Mouse (Mus musculus): ENCODE data around the gene Paqr4.

GRCm38 (mm10) chr17:23740598-23741021 is at the start of gene Paqr4:
- TF ChIP-seq EP300 (IDR thresholded peaks at IDR 0.05; ENCODE audit: low read depth) (no peak), CTCF (IDR thresholded peaks at IDR 0.05; ENCODE audit: low read depth) (no peak)

All from heart, postnatal 0 days (tissue).